Mouse (Mus musculus): ENCODE results near the gene Tm9sf2.
"Not testable (repeated sequence)": the region's sequence is repeated elsewhere in the genome, so short reads cannot be mapped to it uniquely, and the experiment has no call there.

Gene Tm9sf2

DNA sequence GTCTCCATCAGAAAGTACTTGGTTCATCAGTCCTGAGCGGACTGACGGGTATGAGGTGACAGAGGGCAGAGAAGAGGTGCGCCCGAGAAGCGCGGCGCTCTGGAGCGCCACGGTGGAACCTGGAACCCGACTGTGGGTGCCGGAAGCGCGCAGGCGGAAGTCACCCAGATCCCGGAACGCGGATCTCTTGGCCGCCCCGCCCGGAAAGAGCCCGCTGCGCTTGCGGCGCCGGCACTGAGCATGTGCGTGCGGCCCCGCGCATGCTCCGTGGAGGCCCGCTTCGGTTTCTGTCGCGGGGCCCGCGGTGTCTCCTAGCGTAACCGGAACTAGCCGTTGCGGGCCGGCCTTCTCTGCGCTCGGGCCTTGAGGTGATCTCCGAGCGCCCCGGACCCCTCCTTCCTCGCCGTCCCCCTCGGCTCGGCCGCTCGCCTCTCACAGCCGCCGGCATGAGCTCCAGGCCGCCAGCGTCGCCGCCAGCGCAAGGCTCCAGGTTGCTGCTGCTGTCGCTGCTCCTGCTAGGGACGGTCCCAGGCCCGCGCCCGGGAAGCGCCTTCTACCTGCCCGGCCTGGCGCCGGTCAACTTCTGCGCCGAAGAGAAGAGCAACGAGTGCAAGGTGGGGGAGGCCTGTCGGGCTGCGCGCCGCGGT is at the start of gene Tm9sf2:
Tm9sf2 (plus strand) TSS at position 217 of the 647 bp plus-strand sequence.
- DNase-seq (ENCODE audit: low spot score) = peak; percentile 80

DNA sequence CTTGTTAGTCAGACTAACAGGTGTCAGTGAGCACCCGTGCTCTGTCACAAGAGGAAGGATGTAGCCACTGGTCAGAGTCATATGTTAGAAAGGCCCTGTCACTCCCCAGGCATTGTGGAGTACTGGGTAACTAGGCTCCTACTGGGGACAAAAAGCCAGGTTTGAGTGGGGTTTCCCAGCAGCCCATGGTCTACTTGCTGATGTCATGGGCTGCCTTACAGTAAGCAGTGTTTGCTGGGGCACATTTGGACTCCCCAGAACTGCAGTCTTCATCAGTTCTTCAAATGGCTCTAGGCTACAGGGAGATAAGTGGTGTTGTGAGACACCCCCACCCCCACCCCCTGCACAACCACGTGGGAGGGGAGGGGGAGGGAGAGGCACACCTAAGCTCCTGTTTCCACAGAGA is 48.9 kb upstream of the Tm9sf2 start:
- DNase-seq (ENCODE audit: low spot score) = no peak

DNA sequence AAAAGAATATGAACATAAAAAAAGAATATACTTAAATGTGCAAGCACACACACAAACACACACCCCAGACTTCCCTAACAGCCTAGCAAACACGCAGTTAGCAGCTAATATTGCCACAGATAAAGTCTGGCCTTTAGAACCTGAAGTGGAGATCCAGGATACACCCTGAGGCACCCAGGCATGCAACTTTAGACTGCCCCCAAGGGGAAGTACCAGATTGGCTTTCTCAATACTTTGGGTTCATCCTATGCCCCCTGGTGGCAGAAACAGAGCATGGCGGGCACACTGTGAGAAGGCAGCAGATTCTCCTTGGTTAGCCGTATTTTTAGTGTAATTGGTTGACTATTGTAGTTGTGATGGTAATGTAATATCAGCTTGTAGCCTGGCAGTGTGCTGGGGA is 46.2 kb upstream of the Tm9sf2 start:
- peak; percentile 38 for DNase-seq (ENCODE audit: low spot score)

DNA sequence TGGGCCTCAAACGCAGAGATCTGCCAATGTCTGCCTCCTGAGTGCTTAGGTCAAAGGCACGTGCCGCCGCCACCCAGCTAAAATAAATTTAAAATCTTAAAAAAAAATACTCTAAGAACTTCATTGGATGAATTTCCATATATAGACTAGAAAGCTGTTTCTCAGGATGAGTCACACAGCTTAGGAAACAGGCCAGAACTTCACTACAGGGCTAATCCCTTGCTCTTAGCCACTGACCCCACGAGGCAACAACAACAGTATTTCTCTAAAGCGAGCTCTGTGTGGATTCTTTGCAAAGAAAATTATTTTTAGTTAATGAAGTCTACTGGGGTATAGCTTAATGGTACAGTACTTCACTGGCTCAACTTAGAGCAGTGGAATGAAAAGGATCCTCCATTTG is 45.5 kb upstream of the Tm9sf2 start:
- DNase-seq (ENCODE audit: low spot score) = no peak

DNA sequence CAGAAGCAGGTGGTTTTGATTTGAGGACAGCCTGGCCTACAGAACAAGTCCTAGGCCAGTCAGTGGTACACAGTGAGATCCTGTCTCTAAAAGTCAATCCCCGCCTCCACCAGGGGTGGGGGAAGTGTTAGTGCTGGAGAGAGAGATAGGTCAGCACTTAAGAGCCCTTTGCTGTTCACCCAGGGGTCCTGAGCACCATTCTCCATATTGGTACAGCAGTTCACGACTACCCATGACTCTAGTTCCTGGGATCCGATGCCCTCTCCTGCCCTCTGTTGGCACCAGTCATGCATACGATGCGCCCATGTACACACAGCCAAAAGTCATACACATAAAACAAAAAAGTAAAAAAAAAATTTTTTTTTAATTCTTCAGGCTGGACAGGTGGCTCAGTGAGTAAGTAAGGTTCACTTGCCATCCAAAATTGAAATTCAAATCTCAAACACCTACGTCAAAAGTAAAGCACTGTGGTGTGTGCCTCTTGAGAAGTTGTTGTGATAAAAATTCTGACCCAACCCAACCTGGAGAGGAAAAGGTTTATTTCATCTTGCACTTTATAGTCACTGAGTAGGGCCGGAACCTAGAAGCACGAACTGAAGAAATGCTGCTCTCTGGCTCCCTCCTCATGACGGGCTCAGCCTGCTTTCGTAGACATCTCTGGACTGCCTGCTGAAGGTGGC is 44.3 kb upstream of the Tm9sf2 start:
- no peak for DNase-seq (ENCODE audit: low spot score)

DNA sequence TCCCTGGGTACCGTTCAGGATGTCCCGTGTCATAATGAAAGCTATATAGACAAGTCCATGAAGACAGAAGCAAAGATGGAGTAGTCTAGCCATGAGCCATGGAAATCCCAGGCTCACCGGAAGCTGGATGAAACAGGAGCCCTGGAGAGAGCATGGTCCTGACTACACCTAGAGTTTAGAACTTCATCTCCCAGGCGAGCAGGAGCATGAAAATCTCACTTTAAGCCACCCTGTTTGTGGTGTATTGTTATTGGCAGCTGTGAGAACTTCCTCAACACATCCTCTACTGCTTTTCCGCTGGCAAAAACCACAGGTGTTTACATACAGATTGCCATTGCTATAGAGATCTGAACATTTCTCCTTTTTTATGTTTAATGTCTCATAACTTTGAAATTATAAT is 43.2 kb upstream of the Tm9sf2 start:
- DNase-seq (ENCODE audit: low spot score) = no peak

DNA sequence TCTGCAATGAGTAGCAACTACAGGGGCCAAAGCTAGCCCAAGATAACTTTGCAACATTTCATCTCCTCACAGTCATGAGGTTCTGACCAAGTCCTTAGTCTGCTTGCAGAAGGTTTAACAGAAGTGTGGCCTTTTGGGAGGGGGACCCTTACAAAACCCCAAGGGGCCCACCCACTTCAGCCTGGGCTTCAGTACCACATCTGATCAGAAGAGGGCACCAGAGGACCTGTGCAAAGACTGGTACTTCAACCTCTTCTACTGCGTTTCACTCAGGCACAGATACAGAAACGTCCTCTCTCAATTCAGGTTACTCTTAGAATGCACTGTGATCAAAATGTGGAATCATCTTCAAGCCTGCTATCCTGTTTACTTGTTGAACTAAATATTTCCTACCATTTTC is 42.3 kb upstream of the Tm9sf2 start:
- peak; percentile 24 for DNase-seq (ENCODE audit: low spot score)

DNA sequence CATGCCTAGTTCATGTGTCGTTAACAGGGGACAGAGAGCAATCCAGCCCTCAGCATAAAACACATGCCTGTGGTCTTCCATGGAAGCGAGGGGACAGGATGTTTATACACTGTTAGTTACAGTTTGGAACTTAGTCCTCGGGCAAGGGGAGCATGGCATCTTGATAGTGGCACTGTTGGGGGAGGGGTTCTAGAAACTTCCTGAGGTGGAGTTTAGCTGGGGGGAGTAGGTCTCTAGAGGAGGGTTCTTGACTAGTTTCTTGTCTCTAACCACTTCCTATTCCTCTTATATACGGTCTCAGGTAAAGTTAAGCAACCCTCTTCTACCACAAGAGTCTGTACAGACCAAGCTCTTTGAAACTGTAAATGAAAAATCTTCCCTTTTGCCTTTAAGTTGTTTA is 40.6 kb upstream of the Tm9sf2 start:
- DNase-seq (ENCODE audit: low spot score) = no peak

DNA sequence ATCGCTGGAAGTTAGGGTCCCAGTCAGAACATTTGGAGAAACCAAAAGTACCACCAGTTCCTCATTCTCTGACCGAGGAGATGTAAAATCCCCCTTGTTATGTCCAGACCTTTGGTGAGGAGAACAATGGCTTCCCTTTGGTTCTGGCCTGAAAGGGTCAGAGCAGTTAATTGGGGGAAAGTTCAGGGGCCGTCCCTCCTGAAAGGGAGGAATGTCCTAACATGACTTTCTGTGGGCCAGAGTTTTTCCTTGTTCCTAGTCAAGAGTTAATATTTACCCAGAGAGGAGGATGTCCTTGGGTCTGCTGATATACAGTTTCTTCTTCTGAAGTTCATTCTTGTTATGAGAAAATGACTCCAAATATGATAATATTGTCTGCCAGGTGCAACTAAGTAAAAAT is 38.8 kb upstream of the Tm9sf2 start:
- not testable (repeated sequence) for DNase-seq (ENCODE audit: low spot score)

DNA sequence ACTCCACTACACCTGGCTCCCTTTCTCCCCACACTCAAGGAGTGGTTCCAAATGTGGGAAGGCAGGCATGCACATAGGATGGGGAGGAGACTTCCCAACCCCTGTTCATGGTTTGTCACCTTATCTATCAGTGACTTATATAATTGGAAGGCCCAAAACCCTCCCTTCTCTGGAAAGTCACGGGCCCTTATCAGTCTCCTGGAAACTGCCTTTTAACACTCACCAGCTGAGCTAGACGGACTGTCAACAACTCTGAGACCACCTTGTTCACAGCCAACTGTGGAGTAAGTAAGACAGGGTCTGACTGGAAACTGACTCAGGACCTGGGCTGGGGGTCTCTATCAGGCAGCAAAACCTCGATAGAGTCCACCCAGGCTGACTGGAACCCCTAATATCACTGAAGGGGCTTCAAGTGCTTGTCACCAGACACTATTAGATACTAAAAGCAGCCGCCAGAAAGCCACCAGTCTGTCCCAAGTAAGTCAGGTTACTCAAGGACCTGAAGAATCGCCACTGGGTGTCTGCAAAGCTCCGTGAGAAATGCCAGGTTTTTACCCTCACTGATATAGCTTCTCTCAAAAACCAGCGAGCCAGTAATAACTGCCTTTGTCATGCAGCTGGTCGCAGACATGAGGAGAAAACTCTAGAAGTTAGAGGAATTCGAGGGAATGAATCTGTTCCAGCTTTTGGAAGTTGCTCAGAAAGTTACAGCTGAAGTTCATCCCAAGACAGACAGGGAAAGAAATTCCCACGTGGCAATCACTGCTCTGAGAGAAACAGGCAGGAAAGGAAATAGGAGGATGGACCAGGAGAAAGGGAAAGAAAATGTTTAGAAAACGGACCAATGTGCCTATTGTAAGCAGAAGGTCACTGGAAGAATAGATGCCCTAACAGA is 37.8 kb upstream of the Tm9sf2 start:
- no peak for DNase-seq (ENCODE audit: low spot score)

DNA sequence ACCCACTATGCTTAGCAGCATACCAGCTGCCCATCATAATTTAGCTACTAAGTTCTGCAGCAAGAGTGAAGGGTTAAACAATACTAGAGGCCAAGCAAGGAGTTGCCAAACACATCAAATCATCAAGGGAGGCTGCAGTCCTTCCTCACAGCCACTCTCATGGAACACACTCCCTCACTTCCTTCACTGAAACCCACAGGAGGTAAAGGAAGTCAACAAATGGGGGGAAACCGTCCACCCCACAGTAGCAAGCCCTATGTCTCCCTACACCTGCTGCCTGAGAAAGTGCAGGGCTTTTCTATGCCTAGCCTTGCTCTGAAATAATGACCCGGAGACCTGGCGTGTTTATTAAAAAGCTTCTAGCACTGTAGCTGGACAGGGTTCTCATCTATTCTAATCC is 36.9 kb upstream of the Tm9sf2 start:
- no peak for DNase-seq (ENCODE audit: low spot score)

DNA sequence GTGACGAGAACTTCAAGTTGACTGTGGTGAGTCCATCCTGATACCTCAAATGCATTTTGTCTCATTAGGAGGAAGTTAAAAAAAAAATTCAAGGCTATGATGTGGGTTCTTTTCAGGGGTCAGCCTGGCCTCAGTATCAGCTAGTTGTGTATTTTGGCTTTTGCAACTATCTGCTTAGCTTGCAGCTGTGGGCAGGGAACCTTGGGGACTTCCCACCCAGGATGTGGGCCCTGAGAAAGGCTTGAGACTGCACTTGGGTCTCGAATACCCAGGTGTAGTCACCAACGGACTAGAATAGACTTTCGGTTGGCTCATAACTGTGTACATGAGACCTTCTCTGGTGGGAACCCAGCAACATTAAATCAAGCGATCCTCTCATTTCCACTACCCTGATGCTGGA is 33.4 kb upstream of the Tm9sf2 start:
- no peak for DNase-seq (ENCODE audit: low spot score)

DNA sequence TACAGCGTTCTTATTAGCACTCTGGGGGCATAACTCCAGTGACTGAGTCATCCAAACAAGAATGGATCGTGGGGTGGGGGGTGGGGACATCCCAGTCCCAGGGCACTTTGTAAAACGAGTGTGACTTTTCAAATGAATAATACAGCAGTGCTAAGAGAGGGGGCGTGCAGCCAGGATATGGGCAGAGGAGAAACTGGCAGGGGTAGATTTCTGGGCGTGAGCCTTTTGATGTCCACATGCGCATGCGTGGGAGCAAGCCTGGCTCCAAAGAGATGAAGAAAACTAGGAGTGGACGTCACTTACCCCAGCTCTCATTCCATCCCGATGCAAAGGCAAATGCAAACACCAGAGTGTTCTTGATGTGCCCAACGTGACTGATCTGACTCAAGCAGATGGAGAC is 32.5 kb upstream of the Tm9sf2 start:
- DNase-seq (ENCODE audit: low spot score) = no peak

DNA sequence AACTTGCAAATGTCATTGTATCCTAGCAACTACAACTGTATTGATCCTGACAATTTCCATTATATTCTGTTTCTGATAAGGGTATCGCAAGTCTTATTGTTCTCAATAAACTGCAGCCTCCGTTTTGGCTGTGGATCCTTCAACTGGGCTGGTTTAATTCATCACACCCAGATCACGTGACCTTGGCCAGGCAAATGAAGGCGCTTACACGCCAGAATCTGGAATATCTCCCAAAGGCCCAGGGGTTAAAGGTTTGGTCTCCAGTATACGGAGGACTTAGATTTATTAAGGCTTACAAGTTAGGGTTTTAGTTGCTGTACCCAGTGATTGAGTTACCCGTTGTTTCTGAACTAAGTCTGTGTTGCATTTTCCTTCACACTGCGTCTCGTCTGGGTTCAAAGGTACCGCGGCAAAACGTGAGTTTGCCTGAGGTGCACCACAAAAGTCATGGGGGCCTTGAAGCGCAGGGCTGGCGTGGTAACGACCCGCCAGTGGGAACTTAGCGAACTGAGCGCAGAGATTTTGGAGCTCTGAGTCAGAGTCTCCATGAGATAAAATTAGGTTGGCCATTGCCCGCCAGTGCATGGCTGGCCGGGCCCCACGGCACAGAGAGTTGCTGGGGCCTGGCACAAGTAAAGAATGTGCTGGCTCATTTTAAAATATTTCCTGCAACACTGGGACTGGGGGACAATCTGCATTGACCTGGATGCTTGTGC is 31.2 kb upstream of the Tm9sf2 start:
- no peak for DNase-seq (ENCODE audit: low spot score)

DNA sequence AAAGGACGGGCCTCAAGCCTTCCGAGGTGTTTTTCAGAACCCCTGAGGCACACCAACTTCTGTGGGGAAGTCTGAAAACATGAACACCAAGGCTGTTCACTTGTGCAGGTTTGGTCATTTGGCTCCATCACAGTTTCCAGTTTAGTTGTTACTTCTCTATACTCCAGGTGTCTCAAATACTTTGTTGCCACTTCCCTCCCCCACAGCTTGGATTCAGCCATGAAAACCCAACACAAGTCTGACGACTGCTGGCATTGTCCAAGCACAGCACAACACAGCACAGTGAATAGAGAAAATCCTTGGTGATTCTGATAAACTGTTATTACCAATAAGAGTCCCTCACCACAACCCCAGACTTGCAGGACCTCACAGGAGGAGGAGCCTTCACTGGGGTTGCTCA is 29.8 kb upstream of the Tm9sf2 start:
- DNase-seq (ENCODE audit: low spot score) = no peak

DNA sequence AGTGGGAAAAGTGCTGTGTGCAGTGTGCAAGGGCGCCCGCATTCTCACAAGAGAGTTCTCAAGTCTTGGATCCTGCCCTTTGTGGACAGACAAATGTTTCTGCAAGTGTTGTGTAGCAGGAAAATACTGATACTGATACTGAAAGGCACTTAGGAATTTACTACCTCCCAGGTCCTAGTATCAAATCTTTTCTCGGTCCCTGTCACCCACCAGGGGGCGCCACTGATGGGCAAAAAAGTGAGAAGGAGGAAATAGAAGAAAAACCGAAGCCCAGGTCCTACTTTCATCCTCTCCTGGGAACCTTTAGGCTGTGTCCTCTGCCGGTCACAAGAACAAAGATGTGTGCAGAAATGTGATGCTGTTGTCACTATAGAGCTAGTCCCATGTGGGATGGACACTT is 27.4 kb upstream of the Tm9sf2 start:
- DNase-seq (ENCODE audit: low spot score) = peak; percentile 26

DNA sequence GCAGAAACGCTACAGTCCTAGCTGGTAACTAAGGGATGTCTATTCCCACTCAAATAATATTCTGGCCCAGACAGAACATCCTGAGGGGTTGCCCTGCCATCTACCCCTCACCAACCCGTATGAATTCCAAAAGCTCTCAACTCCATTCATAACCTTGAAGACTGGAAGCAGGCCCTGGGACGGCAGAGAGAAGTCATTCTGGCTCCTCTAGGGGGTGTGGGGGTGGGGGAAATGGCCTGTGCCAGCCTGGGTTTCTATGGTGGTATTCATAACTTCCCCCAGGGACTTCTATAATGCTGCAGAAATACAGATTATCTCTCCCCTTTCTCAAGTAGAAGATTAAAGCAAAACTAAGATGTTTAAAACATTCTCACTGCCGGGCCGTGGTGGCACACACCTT is 26.9 kb upstream of the Tm9sf2 start:
- no peak for DNase-seq (ENCODE audit: low spot score)

DNA sequence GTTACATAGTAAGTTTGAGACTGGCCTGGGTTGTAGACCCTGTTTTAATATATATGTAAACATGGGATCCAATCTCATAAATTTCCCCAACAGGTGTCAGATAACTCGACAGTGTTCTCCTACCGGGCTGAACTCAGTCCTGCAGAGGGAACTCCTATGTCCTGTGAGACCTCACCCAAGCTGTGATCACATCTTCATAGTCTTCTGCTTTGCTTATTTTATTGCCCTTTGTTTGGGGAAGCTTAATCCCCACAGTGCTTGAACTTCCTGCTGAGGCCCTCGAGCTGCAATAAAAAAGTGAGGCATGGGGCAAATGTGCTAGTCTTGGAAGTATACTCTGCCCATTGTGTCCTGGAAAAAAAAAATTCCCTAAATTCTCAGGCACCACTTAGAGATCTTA is 25.5 kb upstream of the Tm9sf2 start:
- DNase-seq (ENCODE audit: low spot score) = no peak

DNA sequence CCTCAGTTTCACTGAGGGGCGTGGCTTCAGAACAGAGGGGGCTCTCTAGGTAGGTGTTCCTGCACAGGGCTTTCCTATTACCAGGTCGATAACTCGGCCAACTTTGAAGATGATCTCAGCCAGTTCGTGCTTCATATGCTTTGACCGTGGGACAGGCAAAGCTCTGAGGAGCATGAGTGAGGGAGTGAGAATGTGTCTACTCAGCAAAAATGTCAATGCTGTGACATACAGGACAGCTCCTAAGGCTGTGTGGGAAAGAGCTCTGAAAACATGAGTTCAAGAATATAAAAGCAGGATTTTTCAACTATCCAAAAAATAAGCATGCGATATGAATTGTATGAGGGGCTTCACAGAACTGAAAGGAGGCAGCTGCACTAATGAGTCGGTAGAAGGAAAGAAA is 23.3 kb upstream of the Tm9sf2 start:
- DNase-seq (ENCODE audit: low spot score) = no peak

DNA sequence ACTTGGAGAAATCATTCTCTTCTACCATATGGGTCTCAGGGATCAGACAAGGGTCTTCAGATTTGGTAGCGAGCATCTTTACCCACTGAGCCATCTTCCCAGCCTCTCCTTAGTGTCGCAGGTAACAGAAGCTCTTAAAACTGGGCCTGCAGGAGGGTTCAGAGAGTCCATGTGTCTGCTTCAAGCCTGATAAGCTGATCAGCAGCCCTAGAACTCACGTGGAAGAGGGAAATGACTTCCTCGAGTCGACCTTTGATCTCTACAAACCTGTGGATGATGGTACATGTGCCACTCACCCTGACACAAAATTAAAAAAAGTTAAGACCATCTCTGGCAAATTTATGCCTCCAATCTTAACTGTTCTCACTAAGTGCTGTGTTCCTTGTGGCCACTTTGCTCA is 18.9 kb upstream of the Tm9sf2 start:
- DNase-seq (ENCODE audit: low spot score) = no peak

DNA sequence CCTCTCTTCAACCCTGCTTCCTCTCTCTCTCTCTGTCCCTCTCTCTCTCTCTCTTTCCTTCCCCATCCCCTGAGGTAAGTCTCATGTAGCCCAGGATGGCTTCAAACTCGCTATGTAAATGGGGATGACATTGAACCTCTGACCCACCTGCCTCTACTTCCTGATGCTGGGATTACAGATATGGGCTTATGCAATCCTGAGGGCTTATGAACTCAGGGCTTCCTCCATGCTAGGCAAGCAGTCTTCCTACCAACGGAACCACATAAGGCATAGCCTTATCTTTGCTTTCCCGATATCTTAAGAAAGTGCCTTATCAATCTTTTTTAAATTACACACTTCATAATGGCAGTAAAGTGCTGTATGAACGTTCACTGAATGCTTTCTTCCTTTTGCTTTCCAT is 14.5 kb upstream of the Tm9sf2 start:
- DNase-seq (ENCODE audit: low spot score) = no peak

DNA sequence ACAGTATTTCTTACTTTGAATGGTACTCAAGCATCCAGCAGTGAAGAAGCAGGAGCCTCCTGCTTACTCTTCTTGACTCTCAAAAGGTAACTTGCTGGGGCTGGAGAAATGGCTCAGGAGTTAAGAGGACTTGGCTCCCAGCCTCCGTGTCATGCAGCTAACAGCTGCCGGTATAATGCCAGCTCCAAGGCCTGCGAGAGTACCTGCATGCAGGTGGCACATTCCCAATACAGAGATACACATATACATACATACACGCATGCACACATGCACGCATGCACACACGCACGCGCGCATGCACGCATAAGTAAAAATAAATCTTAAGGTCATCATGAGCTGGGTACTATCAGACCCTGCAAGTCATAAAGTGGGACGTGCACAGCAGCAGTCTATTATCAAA is 10.5 kb upstream of the Tm9sf2 start:
- DNase-seq (ENCODE audit: low spot score) = no peak

DNA sequence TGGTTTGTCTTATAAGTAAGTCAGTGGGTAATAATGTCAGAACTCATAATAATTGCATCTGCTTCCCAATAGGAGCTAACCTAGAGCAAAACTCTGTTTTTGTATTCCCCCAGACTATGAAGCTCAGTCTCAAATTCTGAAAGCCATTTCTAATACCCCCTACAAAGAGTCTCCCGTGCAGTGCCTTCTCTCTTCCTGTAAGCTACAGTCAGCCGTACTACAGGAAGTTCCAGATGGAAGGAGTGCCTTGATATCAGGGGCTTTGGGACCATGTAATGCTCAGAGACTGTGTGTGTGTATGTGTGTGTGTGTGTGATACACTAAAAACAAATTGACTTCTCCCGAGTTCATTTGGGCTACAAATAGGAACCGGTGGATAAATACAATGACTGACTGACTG is 7.3 kb upstream of the Tm9sf2 start:
- DNase-seq (ENCODE audit: low spot score) = no peak
